Mouse (Mus musculus): ENCODE data around the gene Zmiz1.

- TF ChIP-seq GATA1 (IDR thresholded peaks at IDR 0.05; ENCODE audit: low read length) (no peak), TAL1 (IDR thresholded peaks at IDR 0.05; ENCODE audit: low read length) (no peak)
Observed at GRCm38 (mm10) chr14:25512803-25513202, 53.8 kb downstream of the Zmiz1 start.
